Mouse (Mus musculus) thymus, postnatal 36 days (tissue): ENCODE results near the gene Gm47955.
"Not testable (repeated sequence)": the region's sequence is repeated elsewhere in the genome, so short reads cannot be mapped to it uniquely, and the experiment has no call there.

Source experiments
- DNase-seq, 2 experiments: peaks; one replicate each; pipeline ENCODE4 v3.0.0; 2022; ENCODE audit warnings: mixed read lengths in 2 of 2

Gm47955 gene

DNA sequence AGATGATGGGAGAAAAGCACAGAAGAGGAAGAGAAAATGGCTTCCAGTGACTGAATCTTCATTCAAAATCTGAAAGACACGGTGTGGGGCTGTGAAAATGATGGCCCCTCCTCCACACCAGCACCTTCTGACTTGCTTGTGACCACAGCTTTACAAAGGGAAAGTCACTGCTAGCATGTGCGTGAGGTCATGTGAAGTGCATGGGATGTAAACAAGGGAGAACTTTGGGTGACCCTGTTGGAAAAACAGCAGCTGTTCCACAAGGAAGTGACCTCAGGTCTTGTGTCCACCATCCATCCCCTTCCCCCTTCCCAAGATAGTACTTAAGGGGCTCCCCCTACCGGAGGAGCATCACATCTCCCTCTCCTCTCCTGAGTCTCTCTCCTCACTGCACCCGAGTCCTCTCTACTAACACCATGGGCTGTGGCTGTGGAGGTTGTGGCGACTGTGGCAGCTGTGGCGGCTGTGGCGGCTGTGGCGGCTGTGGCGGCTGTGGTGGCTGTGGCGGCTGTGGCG is at the start of gene Gm47955:
Gene Gm47955 (plus strand): TSS at position 417 of the 516 bp plus-strand sequence.
- DNase-seq: no peak

- DNase-seq: peak in 1 of 2 experiments; percentile 6
These were observed 47.1 kb upstream of the Gm47955 start, which contains the start of gene A030005L19Rik for GRCm38 (mm10) chr1:82913025-82913424. Gene A030005L19Rik, plus strand, starts transcription at chr1:82913325.

DNA sequence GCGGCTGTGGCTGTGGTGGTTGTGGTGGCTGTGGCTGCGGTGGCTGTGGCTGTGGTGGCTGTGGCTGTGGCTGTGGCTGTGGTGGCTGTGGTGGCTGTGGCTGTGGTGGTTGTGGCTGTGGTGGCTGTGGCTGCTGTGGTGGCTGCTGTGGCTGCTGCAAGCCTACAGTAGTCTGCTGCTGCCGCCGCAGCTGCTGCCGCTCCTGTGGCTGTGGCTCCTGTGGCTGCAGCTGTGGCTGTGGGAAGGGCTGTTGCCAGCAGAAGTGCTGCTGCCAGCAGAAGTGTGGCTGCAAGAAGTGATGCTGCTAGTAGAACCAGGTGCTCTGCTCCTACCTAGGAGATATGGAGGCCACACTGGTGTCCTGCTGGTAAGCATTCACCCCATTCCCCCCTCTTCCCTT is 46.7 kb upstream of the Gm47955 start:
- DNase-seq: not testable (repeated sequence)

GRCm38 (mm10) chr1:82924650-82925049 is 35.4 kb upstream of the Gm47955 start, which contains the start of gene A030014E15Rik:
Gene A030014E15Rik, plus strand, starts transcription at chr1:82924917.
- DNase-seq: no peak

- DNase-seq: not testable (repeated sequence)
These were observed 29.5 kb upstream of the Gm47955 start for GRCm38 (mm10) chr1:82930558-82930957.

- DNase-seq: not testable (repeated sequence)
These were observed 28.8 kb upstream of the Gm47955 start, which contains the start of gene Gm6217 for GRCm38 (mm10) chr1:82931326-82931725. Gene Gm6217, minus strand, starts transcription at chr1:82931399.

DNA sequence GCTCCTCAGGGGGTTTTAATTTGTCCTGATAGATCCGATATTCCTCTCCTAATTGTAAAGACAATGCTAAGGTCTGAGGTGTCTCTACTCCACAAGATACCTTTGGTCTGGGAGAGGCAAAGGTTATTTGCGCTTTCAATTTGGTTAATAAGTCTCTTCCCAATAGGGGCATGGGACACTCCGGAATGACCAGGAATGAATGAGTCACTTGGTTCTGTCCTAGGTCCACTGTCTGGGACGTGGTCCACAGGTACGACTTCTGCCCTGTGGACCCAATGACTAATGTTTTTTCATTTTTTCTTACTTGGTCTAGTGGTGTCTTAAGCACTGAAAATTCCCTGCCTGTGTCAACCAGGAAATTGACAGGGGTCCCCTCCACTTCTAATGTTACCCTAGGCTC is 21.4 kb upstream of the Gm47955 start:
- DNase-seq: no peak

DNA sequence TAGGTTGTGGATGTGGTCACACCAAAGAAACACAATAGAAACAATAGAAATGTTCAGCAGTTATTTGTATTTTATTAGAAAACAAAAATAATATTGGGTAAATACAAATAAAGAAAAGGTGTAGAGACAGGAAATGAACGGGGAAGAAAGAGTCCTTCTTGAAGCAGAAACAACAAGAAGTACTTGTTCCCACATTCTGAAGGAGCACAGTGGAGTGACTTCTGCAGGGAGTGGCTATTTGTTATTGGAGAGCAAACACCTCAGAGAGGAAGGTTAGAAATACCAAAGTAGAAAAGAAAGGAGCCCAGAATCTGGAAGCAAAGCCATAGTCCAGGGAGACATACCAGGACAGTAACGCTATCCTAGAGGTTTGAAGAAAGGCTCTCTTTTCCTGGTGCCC is 17.6 kb upstream of the Gm47955 start:
- not testable (repeated sequence) for DNase-seq

- DNase-seq: not testable (repeated sequence)
These were observed 16.8 kb upstream of the Gm47955 start, which contains the start of gene A030003K21Rik for GRCm38 (mm10) chr1:82943295-82943694. Gene A030003K21Rik, minus strand, starts transcription at chr1:82943388.

DNA sequence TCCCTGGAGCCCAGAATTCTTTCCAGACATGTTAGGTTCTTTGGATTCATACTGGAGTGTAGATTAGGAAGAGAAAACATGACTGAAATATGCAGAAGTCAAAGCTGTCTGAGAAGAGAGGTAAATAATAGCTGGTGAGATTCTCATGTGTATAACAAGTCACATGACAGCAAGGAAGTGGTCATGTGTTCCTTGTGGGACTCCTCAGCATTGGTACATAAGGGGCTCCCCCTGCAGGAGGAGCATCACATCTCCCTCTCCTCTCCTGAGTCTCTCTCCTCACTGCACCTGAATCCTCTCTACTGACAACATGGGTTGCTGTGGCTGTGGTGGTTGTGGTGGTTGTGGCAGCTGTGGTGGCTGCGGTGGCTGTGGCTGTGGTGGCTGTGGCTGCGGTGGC is 14.1 kb upstream of the Gm47955 start:
- DNase-seq: not testable (repeated sequence)

GRCm38 (mm10) chr1:82948601-82949000 is 11.5 kb upstream of the Gm47955 start:
- DNase-seq: no peak

DNA sequence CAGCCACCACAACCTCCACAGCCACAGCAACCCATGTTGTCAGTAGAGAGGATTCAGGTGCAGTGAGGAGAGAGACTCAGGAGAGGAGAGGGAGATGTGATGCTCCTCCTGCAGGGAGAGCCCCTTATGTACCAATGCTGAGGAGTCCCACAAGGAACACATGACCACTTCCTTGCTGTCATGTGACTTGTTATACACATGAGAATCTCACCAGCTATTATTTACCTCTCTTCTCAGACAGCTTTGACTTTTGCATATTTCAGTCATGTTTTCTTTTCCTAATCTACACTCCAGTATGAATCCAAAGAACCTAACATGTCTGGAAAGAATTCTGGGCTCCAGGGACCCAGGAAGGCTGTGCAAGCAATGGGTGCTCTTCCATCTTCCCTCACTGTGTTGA is 4.2 kb upstream of the Gm47955 start, which contains the start of gene Gm7544:
Gene Gm7544 (minus strand): TSS at position 101 of the 400 bp plus-strand sequence.
- DNase-seq: not testable (repeated sequence)

GRCm38 (mm10) chr1:82966413-82966812 is 6.3 kb downstream of the Gm47955 start:
- no peak for DNase-seq

- DNase-seq: no peak
These were observed 12.0 kb downstream of the Gm47955 start for GRCm38 (mm10) chr1:82972046-82972445.

DNA sequence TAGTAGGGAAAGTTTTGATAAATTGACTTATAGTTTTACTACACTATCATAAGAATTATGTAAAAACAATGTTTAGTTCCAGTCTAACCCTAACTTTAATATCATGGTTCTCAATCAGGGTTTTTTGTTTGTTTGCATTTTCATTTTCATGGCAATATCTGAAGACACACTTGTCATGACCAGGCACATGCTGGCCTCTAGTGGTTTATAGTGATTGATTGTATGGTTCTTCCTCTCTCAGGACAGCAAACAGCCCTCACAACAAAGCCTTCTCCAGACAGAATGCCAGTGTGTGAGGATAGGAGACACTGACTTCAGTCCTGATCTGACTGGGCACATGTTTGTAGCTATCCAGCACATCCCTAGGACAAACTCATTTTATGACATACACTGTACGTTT is 13.2 kb downstream of the Gm47955 start:
- no peak for DNase-seq

DNA sequence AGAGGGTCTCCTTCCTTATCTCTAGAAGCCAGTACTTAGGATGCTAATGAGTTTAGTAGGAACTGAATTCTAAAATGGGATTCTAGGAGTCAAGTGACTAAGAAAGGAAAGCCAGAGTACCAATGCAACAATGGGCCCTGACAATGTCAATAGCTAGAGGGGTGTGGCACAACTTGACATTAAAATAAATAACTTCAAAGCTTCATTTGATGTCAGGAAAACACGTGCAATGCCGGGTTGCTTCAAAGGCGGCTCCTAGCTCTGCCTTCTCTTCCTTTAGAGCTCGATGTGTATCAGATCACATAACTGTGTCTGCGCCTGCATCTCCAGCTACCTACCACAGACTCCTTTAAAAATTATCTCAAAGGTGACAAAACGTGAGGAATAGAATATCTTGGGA is 13.8 kb downstream of the Gm47955 start:
- DNase-seq: peak in 1 of 2 experiments; percentile 24

DNA sequence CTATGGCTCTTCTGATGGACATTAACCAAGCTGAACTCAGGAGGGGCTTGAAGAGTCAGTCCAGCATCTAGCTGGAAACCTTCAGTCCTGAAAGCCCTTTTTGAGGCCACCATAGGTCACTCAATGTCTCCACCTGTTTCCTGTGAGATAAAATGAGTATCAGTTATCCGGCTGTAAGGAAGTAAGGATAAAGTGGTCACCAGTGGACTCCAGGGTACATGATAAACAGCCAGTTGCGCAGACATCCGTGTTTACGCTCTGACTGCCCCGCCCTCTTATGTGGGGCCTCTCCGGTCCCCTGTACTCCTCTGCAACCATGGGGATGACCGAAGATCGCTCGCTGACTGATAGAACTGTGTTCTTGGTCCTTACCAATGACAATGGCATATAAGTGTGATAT is 14.3 kb downstream of the Gm47955 start:
- no peak for DNase-seq

DNA sequence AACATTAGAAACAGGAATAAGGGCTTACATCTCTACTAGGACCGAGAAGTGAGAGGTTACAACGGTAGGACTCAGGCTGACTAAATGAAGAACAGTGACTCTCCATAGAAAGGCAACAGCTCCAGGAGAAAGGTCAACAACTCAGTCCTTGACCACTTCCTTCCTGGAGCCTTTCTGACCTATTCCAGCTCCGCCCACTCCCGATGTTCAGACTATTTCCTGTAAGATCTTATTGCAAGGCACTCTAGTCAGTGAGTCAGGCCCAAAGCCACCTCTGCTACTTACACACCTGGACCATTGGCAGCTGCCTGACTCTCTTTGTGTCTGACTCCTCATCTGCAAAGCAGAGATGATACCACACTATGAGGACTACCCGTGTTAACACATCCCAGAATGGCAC is 15.7 kb downstream of the Gm47955 start:
- no peak for DNase-seq

- no peak for DNase-seq
These were observed 17.8 kb downstream of the Gm47955 start for GRCm38 (mm10) chr1:82977840-82978239.

- no peak for DNase-seq
These were observed 26.7 kb downstream of the Gm47955 start for GRCm38 (mm10) chr1:82986738-82987137.

DNA sequence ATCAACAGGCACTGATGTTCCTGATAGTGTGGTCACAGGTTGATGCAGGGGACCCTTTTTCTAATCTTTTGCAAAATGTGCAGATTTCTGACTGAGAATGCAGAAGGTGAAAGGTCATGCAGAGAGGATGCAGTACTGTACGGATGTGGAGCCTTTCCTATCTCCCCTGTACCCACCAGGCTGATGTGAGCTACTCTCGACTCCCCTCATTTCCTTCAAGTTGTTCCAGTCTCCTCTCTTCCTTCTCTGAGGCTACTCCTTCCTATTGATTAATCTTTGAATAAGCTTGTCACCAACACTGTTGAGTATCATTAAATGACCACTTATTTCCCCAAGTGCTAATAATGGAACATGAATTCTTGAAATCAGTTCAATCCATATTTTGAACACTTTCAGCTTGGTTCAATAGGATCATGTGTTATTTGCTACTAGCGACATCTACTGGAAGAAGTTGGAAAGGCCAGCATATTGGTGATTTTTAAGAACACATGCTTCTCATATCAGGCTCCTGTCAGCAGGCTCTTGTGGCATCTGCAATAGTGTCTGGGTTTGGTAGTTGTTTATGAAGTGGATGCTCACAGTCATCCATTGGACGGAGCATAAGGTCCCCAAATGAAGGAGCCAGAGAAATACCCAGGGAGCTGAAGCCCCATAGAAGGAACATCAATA is 27.6 kb downstream of the Gm47955 start:
- DNase-seq: no peak

- no peak for DNase-seq
These were observed 31.0 kb downstream of the Gm47955 start for GRCm38 (mm10) chr1:82991062-82991461.

DNA sequence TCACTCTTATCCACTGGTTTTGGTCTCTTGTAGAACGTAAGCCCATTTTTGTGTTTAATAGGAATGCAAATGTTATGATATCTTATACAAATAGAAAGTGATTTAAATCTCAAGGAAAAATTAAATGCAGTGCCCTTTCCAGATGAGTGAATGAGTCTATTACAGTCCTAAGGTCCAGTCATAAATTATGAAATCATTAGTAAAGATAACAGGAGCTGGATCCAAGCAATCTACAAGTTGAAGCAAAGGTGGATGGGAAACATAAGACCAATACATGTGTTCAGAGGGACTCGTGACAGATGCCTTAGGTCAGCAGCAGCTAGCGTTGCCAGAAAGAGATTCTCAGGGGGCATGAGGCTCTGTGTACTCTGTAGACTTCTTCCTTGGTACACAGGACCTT is 31.5 kb downstream of the Gm47955 start:
- DNase-seq: no peak

GRCm38 (mm10) chr1:82992093-82992492 is 32.0 kb downstream of the Gm47955 start:
- no peak for DNase-seq
